Mouse (Mus musculus): ENCODE measurements around the gene Map4k1.

GRCm38 (mm10) chr7:28984452-28984851, 2.6 kb downstream of the Map4k1 start:
- TF ChIP-seq CTCF (IDR thresholded peaks at IDR 0.05; ENCODE audit: insufficient read depth, low read depth, low read length) = no peak
- no peak for TF ChIP-seq POLR2A (IDR thresholded peaks at IDR 0.05; ENCODE audit: insufficient read depth, low read depth, low read length)

Data from olfactory bulb, adult 2 months (tissue).